Mouse (Mus musculus) brain, embryonic 14.5 days (tissue): ENCODE measurements around the gene Crb2.

Experiments used
- CTCF ChIP-seq: fragments of 200-500 bp; IDR thresholded peaks from 2 replicates; pipeline ENCODE4 v1.5.1; 2012; ENCODE audit warnings: inconsistent platforms, mild to moderate bottlenecking, moderate library complexity, borderline replicate concordance; ENCODE audit not compliant: insufficient read depth, insufficient read length; ENCODE audit errors: extremely low read depth
- POLR2A ChIP-seq: fragments of 200-500 bp; IDR thresholded peaks from 2 replicates; pipeline ENCODE4 v1.6.1; 2012; ENCODE audit warnings: mild to moderate bottlenecking, inconsistent platforms, borderline replicate concordance; ENCODE audit not compliant: poor library complexity, insufficient read depth, insufficient read length, severe bottlenecking; ENCODE audit errors: extremely low read depth

- TF ChIP-seq POLR2A: no peak
- no peak for TF ChIP-seq CTCF
Measured at GRCm38 (mm10) chr2:37744773-37745395, 31.2 kb upstream of the Crb2 start.
